Mouse (Mus musculus): Measurements from ENCODE around the gene Gng13.

The Gng13 gene

DNA sequence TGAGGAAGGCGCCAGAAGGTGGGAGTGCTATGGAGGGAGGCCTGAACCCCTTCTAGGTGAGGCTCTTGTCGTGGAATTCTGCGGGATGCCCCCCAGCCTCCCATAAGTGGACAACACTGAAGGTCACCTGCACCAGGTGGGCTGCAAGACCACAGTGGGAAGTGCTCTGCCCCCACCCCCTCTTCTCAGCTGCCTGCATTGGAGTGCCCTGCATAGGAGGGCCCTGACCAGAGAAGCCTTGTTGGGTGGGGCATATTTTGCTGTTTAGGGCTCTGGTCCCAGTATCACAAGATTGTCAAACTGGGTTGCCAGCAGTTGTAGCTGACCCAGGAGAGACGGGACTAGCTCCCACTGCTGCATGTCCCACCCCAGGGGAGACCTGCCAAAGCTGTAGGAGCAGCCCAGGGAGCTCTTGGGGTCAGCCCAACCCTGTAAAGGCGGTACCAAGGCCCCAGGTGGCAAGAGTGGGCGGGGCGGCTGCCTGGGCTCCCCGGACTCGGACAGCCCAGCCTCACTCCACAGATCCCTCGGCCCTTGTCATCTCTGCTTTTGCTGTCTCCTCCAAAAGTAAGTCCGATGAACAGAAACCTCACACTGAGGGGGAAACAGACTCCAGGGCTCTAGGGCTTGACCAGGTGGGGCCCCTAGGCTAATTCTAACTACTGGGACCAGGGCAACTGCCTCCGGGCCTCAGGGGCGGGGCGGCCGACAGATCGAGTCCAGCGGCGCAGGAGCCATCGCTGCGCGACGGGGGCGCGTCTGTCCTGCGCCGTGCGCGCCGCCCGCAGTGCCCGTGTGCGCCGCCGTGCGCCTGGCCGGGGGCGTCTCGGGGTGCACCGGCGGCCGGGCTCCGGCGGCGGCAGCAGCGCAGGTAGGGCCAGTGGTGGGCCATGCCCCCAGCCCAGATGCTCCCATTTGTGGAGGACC lies at the start of gene Gng13:
Gng13 (plus strand) TSS at position 461 of the 927 bp plus-strand sequence.
- peak in 1 of 2 experiments; percentile 70 for DNase-seq (ENCODE audit: inconsistent age in 2 of 2, low spot score in 1 of 2)

DNA sequence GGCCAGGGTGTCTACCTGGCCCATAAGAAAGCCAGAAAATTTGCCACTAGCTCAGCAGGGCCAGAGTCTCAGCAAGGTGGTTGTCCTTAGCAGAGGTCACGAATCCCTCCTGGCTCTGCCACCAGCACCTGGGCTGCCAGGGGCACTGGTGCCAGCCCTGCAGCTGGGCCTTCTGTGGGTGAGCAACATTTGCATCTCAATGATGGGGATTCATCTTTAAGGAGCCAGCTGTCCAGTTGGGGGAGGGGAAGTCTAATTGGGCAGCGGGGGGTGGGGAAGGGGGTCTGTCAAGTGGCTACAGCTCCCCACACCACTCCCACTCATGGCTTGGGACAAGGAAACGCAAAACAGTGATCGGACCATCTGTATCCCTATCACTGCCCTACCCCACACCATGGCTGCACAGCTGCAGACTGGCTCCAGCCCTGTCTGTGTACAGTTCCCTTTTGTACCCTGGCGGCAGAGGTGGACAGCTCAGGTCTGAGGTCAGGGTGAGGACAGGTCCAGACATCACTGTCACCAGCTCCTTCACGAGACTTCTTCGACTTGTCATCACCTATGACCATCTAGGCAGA lies 48.4 kb upstream of the Gng13 start:
- DNase-seq (ENCODE audit: inconsistent age in 2 of 2, low spot score in 1 of 2): no peak

DNA sequence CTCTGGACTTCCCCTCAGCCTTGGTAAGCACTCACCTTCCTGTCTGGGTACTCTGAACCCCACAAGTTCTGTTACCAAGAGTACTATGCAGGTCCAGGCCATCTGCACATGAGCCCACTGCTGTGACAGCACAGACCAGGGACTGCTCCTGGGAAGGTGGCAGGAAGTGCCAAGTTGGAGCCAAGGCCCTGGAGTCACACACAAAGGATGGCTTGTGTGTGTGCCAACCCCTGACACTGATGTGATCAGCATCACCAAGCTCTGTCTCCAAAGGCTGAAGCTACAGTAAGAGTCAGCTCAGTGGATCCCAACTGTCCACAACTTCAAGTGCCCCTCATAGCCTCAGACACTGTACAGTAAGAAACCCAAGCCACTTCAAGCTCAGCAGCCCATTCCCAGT lies 44.0 kb upstream of the Gng13 start:
- DNase-seq (ENCODE audit: inconsistent age in 2 of 2, low spot score in 1 of 2): no peak

DNA sequence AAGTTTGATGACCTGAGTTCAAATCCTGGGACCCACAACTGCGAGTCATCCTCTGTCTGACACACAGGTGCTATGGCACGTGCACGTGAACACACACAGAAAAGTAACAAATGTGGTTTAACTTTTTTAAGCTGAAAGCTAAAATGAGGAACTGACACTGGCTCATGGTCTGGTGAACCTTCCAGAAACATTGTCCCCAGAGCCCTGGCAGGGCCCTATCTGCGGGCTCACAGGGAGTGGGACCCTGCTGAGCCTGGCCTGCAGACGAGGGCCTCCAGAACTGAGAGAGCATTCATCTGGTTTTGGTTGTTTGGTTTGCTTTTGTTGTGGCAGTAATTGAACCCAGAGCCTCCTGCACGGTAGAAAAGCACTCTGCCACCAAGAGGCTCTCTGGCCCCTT lies 39.0 kb upstream of the Gng13 start:
- no peak for DNase-seq (ENCODE audit: inconsistent age in 2 of 2, low spot score in 1 of 2)

DNA sequence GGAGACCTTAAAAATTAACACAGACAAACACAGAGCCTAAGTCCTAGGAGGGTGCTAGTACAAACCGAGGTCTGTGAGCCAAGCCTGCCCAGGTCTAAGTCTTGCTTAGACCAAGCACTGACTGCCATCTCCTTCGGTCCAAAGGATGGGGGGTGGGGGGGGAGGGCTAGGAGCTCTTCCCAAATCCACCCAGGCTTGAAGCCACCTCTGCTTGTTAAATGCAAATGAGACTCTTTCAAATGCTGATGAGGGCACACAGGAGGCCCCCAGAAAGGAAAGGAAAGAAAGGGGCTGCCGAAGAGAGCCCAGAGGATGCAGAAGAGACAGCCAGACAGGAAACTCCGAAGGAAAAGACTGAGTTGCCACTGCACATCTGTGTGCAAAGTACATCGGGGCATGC lies 37.2 kb upstream of the Gng13 start:
- no peak for DNase-seq (ENCODE audit: inconsistent age in 2 of 2, low spot score in 1 of 2)

DNA sequence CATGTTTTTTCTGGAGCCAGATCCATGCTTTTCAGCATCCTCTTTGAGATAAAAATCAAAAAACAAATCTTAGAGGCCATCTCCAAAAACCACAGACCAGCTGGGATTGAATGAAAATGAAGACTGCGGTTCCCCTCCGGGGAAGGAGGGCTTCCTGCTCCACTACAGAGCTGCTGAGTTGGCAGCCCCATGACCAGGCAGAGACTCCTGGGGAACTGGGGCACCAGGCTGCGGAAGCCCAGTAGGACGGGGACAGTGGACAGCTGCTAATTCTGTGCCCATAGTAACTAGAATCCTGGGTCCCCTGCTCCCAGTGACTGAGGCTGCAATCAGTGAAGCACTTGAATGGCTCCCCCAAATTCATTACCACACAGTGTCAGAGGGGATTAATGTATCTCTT lies 35.3 kb upstream of the Gng13 start:
- no peak for DNase-seq (ENCODE audit: inconsistent age in 2 of 2, low spot score in 1 of 2)

DNA sequence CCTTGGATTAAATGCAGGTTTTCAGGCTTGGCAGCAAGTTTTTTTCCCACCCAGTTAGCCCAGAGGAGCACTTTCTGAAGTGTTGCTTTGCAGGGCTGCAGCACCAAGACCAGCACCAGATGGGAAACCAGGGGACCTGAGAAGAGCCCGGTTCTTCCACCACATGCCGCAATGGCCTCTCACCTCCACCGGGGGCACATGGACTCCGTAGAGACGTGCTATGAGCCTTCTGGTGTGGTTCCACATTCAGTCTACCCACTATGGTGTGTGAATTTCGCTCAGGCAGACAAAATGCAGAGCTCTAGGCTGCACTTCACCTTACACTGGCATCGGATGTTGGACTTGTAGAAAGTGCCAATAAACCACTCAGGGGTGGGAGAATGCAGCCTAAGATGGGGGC lies 30.6 kb upstream of the Gng13 start:
- no peak for DNase-seq (ENCODE audit: inconsistent age in 2 of 2, low spot score in 1 of 2)

DNA sequence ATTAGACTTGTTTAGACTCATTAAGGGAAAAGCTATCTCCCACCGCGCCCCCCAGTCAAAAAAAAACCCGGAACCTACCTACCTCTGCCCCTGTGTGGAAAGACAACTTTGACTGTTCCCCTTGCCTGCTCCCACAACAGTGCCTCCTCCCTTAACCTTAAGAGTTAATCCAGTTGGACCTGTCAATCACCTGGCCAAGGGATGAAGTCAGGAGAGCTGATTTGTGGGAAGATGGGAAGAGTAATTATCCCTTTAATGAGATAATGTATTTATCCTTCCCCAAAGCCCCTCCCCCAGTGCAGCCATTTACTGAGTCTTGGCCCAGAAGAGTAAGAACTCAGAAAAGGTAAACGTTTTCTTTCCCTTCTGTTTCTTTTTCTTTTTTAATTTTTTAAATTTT lies 28.0 kb upstream of the Gng13 start:
- no peak for DNase-seq (ENCODE audit: inconsistent age in 2 of 2, low spot score in 1 of 2)

DNA sequence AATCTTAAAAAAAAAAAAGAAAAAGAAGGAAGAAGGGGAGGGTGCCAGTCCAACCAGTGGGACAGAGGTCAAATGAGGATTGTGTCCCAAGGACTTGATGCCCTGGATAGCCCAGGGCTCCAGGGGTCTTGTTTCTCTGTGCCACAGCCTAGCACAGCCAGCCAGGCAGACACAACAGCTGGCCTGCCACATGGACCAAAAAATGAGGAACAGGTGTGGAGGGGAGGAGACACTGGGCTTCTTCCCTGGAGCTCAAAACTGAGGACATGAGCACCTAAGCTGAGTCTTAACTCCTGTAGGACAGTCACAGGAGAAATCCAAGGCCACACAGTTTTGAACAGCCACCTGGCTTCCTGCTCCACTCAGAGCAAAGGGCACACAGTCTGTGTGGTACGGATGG lies 20.7 kb upstream of the Gng13 start:
- no peak for DNase-seq (ENCODE audit: inconsistent age in 2 of 2, low spot score in 1 of 2)

DNA sequence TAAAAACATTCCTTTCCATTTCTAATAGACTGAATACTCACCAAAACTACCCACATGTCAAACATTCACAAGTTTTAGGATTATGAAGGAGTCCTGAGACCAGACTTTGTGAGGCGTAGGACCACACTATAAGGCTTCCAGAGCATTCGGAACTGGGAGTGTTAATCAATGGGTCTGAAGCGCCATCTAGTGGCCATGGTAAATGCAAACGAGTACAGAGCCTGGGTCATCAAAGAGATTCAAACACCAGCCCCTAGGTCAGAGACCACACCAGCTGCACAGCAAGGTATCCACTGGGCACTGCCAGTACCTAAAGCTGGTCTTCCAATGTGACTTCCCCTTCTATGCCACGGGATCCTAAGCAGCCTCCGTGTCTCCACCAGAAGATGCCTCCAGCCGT lies 18.5 kb upstream of the Gng13 start:
- peak; percentile 63 to 90 for DNase-seq (ENCODE audit: inconsistent age in 2 of 2, low spot score in 1 of 2)

DNA sequence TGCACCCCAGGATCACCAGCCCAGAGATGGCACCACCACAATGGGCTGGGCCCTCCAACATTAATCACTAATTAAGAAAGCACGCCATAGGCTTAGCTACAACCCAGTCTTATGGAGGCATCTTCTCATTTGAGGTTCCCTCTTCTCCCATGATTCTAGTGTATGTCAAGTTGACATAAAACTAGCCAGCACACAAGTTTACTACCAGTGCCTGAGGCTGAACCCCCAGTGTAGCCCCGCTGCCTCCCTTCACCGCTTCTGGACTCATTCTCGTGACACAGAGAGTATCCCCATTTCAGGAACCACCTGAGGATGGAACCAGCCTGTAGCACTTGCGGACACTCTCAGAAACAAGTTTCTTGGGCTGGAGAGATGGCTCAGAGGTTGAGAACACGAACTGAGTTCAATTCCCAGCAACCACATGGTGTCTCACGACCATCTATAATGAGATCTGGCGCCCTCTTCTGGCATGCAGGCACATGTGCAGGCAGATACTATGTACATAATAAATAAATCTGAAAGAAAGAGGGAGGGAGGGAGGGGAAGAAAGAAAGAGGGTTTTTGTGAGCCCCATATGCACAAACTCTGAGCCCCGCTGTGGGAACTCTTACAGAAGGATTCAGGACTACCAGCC lies 16.0 kb upstream of the Gng13 start:
- DNase-seq (ENCODE audit: inconsistent age in 2 of 2, low spot score in 1 of 2): no peak

DNA sequence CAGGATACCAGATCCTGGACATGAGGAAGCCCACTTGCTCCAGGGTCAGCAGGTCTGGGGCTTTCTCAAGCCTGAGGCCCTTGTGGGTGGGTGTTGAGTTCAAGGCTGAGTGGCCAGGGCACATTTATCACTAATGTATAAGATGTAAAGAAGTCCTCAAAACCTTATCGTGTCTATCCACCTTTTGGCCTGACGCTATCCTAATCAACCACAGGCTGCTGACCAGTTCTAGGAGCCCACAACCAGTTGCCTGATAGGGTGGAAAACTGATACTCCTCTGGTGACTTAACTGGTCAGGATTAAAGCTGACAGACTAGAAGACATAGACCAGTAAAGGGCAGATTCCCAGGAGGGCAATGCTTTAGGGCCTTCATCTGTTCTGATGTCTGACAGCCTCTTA lies 7.0 kb upstream of the Gng13 start:
- no peak for DNase-seq (ENCODE audit: inconsistent age in 2 of 2, low spot score in 1 of 2)

DNA sequence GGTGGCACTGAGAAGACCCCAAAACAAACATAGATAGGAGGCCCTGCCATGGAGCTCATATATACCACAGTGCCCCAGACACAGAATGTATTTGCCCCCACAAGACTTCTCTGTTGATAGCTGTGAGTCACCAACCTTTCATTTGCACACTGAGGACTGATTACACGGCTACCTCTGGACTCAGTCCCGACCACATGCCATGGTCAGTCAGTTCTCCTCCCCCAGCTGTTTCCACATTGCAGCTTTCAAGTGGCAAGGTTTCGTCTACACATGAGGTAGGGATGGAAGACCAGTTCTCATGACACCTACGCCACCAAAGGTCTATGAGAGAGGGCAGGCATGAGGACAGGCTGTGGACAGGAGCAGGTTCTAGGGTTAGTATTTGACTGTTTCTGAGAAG lies 5.8 kb upstream of the Gng13 start:
- no peak for DNase-seq (ENCODE audit: inconsistent age in 2 of 2, low spot score in 1 of 2)

DNA sequence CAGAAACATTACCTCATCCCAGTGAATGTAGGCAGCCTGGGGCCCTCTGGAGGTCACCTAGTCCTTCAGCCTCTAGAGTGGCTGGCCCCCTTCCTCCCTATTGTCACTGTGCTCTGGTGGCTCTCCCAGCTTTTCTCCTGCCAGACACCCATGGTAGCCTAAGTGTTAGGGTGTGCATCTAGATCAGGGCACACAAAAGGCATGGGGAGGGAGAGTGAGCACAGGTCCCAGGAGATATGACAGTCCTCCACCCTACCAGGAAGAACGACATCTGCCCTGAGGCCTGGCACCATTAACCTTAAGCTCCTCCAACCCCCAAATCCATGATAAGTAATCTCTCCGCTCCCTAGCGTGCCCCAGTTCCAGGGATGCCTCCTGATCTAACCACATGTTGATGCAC lies 1.3 kb upstream of the Gng13 start:
- DNase-seq (ENCODE audit: inconsistent age in 2 of 2, low spot score in 1 of 2): no peak

DNA sequence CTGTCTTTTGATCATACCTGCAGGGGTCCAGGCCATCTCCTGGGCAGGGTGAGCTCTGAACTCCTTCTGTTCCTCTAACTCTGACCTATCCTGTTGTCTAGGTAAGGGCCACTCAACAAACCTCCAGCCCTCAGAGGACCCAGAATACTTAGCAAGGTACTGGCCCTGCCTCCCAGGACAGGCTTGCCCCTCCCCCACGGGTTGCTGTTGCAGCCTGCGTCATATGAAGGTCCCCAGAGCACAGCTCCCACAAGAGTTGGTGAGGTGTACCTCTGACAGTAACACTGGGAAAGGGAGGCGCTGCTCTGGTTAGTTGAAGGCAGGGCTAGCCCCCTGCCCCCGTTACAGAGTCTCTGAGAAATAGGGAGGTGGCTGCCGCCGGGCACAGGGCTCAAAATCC lies 841 bp upstream of the Gng13 start:
- DNase-seq (ENCODE audit: inconsistent age in 2 of 2, low spot score in 1 of 2): no peak

DNA sequence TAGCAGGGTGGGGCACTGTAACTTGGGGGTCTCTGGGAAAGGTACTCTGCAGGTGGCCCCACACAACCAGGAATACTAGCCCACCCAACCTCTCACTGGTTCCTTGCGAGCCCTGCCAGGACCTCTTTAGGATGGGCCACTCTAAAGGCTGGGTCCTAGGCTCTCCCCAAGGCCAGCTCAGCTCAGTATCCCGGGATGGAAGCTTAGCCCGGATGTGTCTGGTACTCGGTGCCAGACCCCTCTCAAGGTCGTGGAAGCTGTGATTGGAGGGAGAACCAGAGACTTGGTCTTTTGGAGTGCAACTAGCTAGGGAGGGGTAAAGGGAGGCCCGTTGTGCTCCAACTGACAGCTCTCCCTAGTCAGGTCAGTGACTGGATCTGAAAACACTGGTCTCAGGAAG lies 720 bp downstream of the Gng13 start:
- peak in 1 of 2 experiments; percentile 44 for DNase-seq (ENCODE audit: inconsistent age in 2 of 2, low spot score in 1 of 2)

DNA sequence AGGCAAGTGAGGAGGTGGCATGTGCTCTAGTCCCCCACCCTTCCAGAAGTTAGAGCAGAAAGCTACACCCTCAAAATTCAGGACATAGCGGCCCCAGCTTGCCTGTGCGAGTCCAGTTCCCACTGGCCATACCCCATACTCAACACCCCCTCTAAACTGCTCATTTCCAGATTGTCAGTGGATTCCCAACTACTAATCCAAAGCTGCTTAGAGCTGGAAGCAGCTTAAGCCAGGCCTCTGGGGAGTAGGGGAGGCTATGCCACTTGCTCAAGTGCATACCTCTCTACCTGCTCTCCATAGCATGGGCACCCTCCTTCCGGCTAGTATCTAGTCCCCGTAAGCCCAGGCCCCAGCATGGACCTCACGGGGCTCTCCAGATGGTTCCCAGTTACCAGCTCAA lies 4.5 kb downstream of the Gng13 start:
- DNase-seq (ENCODE audit: inconsistent age in 2 of 2, low spot score in 1 of 2): no peak

DNA sequence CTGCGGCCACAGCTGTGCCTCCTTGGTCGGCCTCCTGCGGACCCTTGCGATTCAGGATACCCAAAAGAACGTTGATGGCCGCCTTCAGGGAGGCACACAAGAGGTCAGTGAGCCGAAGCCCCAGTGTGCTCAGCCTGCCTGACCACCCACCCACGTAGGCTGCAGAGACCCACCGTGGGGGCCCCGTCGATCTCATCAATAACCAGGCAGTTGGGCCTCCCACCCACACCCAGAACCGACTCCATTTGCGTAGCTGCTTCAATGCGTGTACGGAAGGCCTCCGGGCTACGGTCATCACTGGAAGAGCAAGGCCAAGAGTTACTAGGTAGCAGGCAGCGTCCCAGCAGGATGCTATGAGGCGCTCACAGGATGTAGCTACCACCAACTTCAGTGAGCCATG lies 6.5 kb downstream of the Gng13 start:
- DNase-seq (ENCODE audit: inconsistent age in 2 of 2, low spot score in 1 of 2): no peak

DNA sequence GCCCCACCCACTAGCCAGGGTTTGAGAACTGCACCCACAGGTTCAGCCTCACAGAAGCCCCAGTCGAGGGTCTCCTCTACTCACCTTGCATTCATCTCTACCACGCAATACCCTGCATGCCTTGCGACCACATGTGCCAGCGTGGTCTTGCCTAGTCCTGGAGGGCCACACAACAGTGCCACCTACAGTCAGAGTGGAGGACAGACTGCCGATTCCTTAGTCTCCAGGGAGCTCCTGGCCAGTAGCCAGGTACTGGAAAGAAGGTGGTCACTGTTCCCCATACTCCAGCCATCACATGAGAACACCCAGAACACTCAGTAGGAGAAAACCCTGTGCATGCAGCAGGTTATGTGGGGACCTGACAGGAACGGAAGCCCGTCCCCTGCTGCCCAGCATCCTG lies 6.9 kb downstream of the Gng13 start:
- DNase-seq (ENCODE audit: inconsistent age in 2 of 2, low spot score in 1 of 2): no peak

DNA sequence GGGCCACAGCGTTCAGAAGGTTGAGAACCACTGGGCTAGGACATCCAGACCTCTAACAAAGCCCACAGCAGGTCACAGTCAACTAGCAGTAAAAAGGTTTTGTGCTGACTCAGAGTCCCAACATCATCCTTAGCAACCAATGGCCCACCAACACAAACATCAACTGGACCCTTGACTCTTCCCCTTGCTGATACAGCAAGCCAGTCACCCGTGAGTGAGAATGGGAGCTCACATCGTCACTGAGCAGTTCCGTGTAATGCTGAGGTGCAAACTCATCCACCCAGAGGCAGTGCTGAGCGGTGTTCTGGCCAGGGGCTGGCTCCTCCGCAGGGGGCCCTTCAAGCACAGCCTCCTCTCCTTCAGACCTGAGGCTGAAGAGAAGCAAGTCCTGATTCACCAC lies 8.3 kb downstream of the Gng13 start:
- DNase-seq (ENCODE audit: inconsistent age in 2 of 2, low spot score in 1 of 2): no peak

DNA sequence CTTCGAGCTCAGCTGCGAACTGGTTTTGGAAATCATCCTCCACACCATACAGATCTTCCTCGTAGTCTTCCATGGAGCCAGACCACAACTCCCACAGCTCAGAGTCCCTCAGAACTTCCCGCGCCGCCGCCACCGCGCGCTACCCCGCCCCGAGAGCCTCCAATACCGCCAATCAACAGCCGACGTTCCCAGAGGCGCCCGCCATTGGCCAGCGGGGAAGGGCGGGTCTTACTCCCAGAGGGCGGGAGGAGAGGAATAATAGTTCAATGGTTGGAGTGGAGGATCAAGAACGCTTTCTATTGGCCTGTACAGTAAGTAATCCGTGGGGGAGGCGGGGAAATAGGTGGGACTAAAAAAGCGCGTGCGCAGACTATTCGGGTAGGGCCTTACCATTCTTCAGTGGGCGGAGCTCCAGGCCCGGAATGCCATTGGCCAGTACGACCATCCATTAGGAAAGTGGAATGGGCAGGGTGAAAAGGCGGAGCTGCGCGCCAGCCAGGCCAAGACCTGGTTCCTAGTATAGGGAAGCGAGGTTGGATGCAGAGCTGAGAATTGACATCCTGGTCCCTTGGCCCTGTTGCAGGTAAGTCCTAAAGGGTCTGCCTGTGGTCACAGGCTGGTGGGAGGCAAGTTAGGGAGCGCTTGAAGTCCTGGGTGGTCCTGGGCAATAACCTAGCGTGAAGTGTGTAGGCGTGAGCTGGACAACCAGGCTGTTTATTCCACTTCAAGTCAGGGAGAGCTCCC lies 10.5 kb downstream of the Gng13 start, which contains the start of the genes Chtf18 and Rpusd1:
Chtf18 (minus strand) TSS at position 155 of the 744 bp plus-strand sequence.
Rpusd1 (plus strand) TSS at position 406 of the 744 bp plus-strand sequence.
- peak; percentile 99 to 100 for DNase-seq (ENCODE audit: inconsistent age in 2 of 2, low spot score in 1 of 2)

DNA sequence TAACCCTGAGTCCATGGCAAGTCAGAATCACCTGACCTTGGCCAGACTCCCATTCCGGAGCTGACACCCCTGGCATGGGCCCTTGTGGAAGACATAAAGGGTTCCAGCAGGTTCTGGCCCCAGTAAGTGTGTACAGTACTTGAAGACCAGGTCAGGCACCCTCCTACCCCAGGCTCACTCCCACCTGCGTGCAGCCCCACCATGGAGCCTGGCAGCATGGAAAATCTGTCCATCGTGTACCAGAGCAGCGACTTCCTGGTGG lies 11.0 kb downstream of the Gng13 start:
- no peak for DNase-seq (ENCODE audit: inconsistent age in 2 of 2, low spot score in 1 of 2)

Measured in adrenal gland, adult (tissue).